Mouse (Mus musculus): ENCODE measurements around the gene Hspb2. TPM values are rescaled to one million over a fixed set of nuclear protein-coding genes. Genes with fewer than 3 reads are reported as not detected.

Gene Hspb2
- polyA plus RNA-seq (2015; fragmentation: Nextera tagmentation; extraction: Ambion mirVana), result 5.5 and 7.4 TPM in 2 replicates

DNA sequence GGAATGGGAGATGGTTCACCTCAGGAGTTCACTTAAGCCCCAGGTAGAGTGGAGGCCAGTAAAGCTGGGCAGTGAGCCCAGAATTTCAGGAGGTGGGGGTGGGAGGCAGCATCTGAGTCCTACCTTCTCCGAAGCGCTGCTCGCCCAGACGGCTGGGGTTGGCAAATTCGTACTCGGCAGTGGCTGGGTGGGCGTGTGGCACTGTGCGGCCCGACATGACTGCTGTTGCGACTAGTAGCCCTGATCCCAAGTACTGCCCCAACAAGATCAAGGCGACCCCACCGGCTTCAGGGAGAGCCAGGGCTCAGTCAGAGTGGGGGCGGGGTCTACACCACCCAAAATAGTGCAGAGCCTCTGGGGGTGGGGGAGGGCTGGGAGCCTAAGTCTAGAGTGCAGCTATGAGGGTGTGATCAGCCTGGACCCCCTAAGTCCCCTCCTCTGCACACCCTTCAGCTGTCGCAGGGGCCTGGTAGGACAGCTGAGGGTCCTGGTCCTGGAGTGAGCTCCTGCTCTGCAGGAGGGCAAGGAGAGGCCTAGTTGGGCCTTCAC lies at the start of gene Hspb2:
TSS of gene Hspb2 (minus strand) at position 301 of the 549 bp plus-strand sequence.
- no peak for DNase-seq (ENCODE audit: low spot score)
- H3K4me3 ChIP-seq (replicated peaks; ENCODE audit: low read depth, low read length), result peak within 1 kb of the TSS; percentile 17; the same call in 1 of the 2 replicates

DNA sequence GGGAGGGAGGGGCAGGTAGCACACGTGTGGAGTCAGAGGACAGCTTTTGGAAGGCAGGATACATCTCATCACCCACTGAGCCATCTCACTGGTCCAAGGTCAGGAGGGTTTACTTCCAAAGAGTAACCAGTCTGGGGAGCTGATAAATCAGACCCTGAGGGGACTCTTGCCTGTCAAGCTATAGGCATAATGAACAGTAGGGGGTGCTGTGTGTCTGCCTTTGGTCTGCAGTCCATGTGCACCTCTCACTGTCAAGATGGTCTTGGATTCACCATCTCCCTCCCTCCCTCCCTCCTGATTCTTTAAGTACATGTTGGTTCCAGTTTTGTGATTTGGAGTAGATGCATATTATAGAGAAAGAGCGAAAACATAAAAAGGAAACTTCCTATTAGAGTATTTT lies 48.8 kb upstream of the Hspb2 start:
- TF ChIP-seq CTCF (IDR thresholded peaks at IDR 0.05; ENCODE audit: low read depth), result peak; percentile 73
- Histone ChIP-seq H3K9ac (ENCODE audit: low read depth, low read length) (no peak overlapping the region), H3K4me1 (replicated peaks; ENCODE audit: insufficient read depth, low read length) (no peaks in the 10 kb centered on the region), H3K4me3 (replicated peaks; ENCODE audit: low read depth, low read length) (no peak overlapping the region), H3K9me3 (replicated peaks; ENCODE audit: low read length) (no peaks in the 10 kb centered on the region), H3K4me2 (ENCODE audit: low read length) (no peak overlapping the region), H3K27ac (no peak overlapping the region), H3K36me3 (ENCODE audit: insufficient read depth, low read length) (peaks cover 28% of the 10 kb centered on the region), H3K27me3 (ENCODE audit: insufficient read depth, low read length) (no peaks in the 10 kb centered on the region)
- peak; percentile 65 for DNase-seq (ENCODE audit: low spot score)
- 45% methylated on average over 2 of the region's 2 CpGs for WGBS
- 0 out of 2 replicates have a peak, but pooled peaks have one; percentile 21 for ATAC-seq (replicated peaks; ENCODE audit: low FRiP score, low read depth)

More for the DNA sequence above, at the start of gene Hspb2:
- Histone ChIP-seq H3K4me2 (ENCODE audit: low read length) (peak within 1 kb of the TSS; percentile 35), H3K27ac (peak within 1 kb of the TSS; percentile 86), H3K4me1 (replicated peaks; ENCODE audit: insufficient read depth, low read length) (peaks cover 17% of the 10 kb centered on the region), H3K27me3 (ENCODE audit: insufficient read depth, low read length) (no peaks in the 10 kb centered on the region), H3K36me3 (ENCODE audit: insufficient read depth, low read length) (no peaks in the 10 kb centered on the region), H3K9ac (ENCODE audit: low read depth, low read length) (peak within 1 kb of the TSS; percentile 49; the same call in 1 of the 2 replicates), H3K9me3 (replicated peaks; ENCODE audit: low read length) (no peaks in the 10 kb centered on the region)
- ATAC-seq (replicated peaks; ENCODE audit: low FRiP score, low read depth), result peak; percentile 16; the same call in 1 of the 2 replicates
- WGBS, result 60% methylated on average over 14 of the region's 14 CpGs
- TF ChIP-seq CTCF (IDR thresholded peaks at IDR 0.05; ENCODE audit: low read depth), result no peak

DNA sequence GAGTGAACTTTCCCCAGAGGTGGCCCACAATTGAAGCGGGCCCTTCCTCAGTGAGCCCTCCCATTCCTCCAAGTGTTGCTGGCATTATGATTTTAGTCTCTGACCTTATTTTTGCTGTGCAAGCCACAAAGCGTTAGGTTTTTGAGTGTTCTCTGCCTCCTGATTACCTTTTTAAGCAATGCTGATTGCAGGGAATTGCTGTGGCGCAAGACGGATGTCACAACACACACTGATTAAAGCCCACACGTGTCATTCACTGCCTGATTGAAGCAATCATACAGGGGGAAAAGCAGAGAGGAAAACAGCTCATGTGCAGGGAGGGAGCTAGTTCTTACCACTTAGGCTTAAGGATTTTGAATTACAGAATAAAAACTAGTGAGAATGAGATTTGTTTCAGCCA lies 46.2 kb upstream of the Hspb2 start:
- Histone ChIP-seq H3K4me1 (replicated peaks; ENCODE audit: insufficient read depth, low read length) (no peaks in the 10 kb centered on the region), H3K4me3 (replicated peaks; ENCODE audit: low read depth, low read length) (no peak overlapping the region), H3K27ac (no peak overlapping the region), H3K9me3 (replicated peaks; ENCODE audit: low read length) (no peaks in the 10 kb centered on the region), H3K9ac (ENCODE audit: low read depth, low read length) (no peak overlapping the region), H3K36me3 (ENCODE audit: insufficient read depth, low read length) (peaks cover 16% of the 10 kb centered on the region), H3K27me3 (ENCODE audit: insufficient read depth, low read length) (no peaks in the 10 kb centered on the region), H3K4me2 (ENCODE audit: low read length) (no peak overlapping the region)
- TF ChIP-seq CTCF (IDR thresholded peaks at IDR 0.05; ENCODE audit: low read depth), result no peak
- DNase-seq (ENCODE audit: low spot score) (no peak), ATAC-seq (replicated peaks; ENCODE audit: low FRiP score, low read depth) (no peak)
- WGBS, result 82% methylated on average over 5 of the region's 5 CpGs

DNA sequence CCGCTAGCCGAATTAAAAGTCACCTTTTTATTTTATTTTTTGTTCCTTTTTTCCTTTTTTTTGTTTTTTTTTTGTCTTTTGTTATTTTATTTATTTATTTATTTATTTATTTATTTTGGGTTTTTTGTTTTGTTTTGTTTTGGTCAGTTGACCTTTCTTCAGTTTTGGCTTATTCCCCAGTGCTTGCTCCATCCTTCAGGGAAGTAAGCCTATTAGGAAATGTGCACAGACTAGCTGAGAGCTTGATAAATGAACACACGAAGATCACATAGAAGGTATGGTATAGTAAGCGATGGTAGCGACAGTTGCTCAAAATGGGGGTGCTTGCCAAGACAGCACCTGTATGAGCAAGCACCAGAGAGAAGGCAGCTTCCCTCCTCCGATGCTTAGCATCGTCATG lies 45.5 kb upstream of the Hspb2 start:
- Histone ChIP-seq H3K27ac (no peak overlapping the region), H3K36me3 (ENCODE audit: insufficient read depth, low read length) (peaks cover 12% of the 10 kb centered on the region), H3K4me2 (ENCODE audit: low read length) (no peak overlapping the region), H3K9ac (ENCODE audit: low read depth, low read length) (no peak overlapping the region), H3K4me3 (replicated peaks; ENCODE audit: low read depth, low read length) (no peak overlapping the region), H3K4me1 (replicated peaks; ENCODE audit: insufficient read depth, low read length) (no peaks in the 10 kb centered on the region), H3K9me3 (replicated peaks; ENCODE audit: low read length) (no peaks in the 10 kb centered on the region), H3K27me3 (ENCODE audit: insufficient read depth, low read length) (no peaks in the 10 kb centered on the region)
- DNase-seq (ENCODE audit: low spot score) (no peak), ATAC-seq (replicated peaks; ENCODE audit: low FRiP score, low read depth) (no peak)
- WGBS, result 96% methylated on average over 7 of the region's 7 CpGs
- TF ChIP-seq CTCF (IDR thresholded peaks at IDR 0.05; ENCODE audit: low read depth), result no peak

DNA sequence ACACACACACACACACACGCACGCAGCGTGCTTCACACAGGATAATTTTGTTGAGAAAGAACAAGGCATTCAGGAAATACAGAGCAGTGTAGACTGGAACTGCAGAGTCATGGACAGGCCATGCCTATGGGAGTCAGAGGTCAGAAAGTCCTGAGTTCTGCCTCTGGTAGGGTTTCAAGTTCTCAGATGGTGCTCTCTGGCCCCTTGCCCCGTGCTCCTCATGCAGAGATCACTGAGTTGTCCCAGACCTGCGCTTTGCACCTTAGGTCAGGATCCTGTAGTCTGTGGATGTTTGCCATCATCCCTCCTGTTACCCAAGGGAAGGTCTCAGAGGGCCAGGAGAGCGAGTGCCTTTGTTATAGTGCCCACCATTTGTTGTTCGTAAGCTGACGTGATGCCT lies 44.6 kb upstream of the Hspb2 start:
- TF ChIP-seq CTCF (IDR thresholded peaks at IDR 0.05; ENCODE audit: low read depth), result no peak
- no peak for ATAC-seq (replicated peaks; ENCODE audit: low FRiP score, low read depth)
- Histone ChIP-seq H3K9me3 (replicated peaks; ENCODE audit: low read length) (no peaks in the 10 kb centered on the region), H3K9ac (ENCODE audit: low read depth, low read length) (no peak overlapping the region), H3K4me3 (replicated peaks; ENCODE audit: low read depth, low read length) (no peak overlapping the region), H3K4me2 (ENCODE audit: low read length) (no peak overlapping the region), H3K27me3 (ENCODE audit: insufficient read depth, low read length) (no peaks in the 10 kb centered on the region), H3K4me1 (replicated peaks; ENCODE audit: insufficient read depth, low read length) (no peaks in the 10 kb centered on the region), H3K36me3 (ENCODE audit: insufficient read depth, low read length) (peaks cover 12% of the 10 kb centered on the region; the same call in 1 of the 2 replicates), H3K27ac (no peak overlapping the region)
- WGBS, result 89% methylated on average over 8 of the region's 8 CpGs
- no peak for DNase-seq (ENCODE audit: low spot score)

DNA sequence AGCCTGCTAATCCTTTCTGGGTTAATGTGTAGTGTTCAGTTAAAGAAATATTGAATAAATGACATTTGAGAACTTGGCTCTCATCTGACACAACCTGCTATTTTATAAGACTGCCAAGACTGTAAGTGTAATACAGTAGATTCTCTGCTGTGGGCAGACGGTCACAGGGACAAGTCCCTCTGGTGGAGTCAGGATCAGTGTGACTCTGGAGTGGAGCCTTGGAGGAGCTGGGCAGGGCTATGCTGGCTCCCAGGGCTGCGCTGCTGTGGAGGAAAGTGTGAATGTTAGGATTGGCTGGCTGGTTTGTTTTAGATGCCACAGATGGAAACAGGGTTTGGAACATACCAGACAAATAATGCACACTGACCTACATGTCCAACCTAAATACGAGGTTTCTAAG lies 43.1 kb upstream of the Hspb2 start:
- H3K9ac ChIP-seq (ENCODE audit: low read depth, low read length), result no peak overlapping the region
- ATAC-seq (replicated peaks; ENCODE audit: low FRiP score, low read depth), result no peak
- H3K4me3 ChIP-seq (replicated peaks; ENCODE audit: low read depth, low read length), result no peak overlapping the region
- H3K27me3 ChIP-seq (ENCODE audit: insufficient read depth, low read length), result no peaks in the 10 kb centered on the region
- no peak overlapping the region for H3K27ac ChIP-seq
- WGBS, result 94% methylated on average over 3 of the region's 3 CpGs
- no peak overlapping the region for H3K4me2 ChIP-seq (ENCODE audit: low read length)
- peaks cover 20% of the 10 kb centered on the region for H3K36me3 ChIP-seq (ENCODE audit: insufficient read depth, low read length)
- no peak for TF ChIP-seq CTCF (IDR thresholded peaks at IDR 0.05; ENCODE audit: low read depth)
- no peaks in the 10 kb centered on the region for H3K9me3 ChIP-seq (replicated peaks; ENCODE audit: low read length)
- DNase-seq (ENCODE audit: low spot score), result no peak
- no peaks in the 10 kb centered on the region for H3K4me1 ChIP-seq (replicated peaks; ENCODE audit: insufficient read depth, low read length)

DNA sequence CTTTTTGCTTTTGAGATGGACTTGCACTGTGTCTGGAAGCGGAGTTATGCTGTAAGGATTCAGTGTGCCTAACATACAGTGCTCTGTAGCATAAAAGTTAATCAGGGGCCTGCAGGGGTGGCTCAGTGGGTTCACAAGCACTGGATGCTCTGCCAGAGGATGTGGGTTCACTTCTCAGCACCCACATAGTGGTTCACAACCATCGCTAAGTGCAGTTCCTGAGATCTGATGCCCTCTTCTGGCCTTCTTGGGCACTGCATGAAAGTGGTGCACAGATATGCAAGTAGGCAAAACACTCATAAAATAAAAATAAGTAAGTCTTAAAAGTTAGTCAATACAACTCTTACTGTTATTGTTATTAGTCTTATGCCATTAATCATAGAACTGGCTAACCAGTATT lies 30.0 kb upstream of the Hspb2 start:
- peak; percentile 63 for TF ChIP-seq CTCF (IDR thresholded peaks at IDR 0.05; ENCODE audit: low read depth)
- DNase-seq (ENCODE audit: low spot score), result no peak
- no peak overlapping the region for H3K9ac ChIP-seq (ENCODE audit: low read depth, low read length)
- H3K27me3 ChIP-seq (ENCODE audit: insufficient read depth, low read length), result no peaks in the 10 kb centered on the region
- H3K4me3 ChIP-seq (replicated peaks; ENCODE audit: low read depth, low read length), result no peak overlapping the region
- H3K27ac ChIP-seq, result no peak overlapping the region
- no peaks in the 10 kb centered on the region for H3K4me1 ChIP-seq (replicated peaks; ENCODE audit: insufficient read depth, low read length)
- peaks cover 29% of the 10 kb centered on the region for H3K36me3 ChIP-seq (ENCODE audit: insufficient read depth, low read length)
- 81% methylated on average over 2 of the region's 2 CpGs for WGBS
- no peaks in the 10 kb centered on the region for H3K9me3 ChIP-seq (replicated peaks; ENCODE audit: low read length)
- H3K4me2 ChIP-seq (ENCODE audit: low read length), result no peak overlapping the region
- no peak for ATAC-seq (replicated peaks; ENCODE audit: low FRiP score, low read depth)

Measured in kidney, postnatal 0 days (tissue).